Mouse (Mus musculus) heart, adult 2 months (tissue): ENCODE data around the gene Dusp7. TPM values are rescaled to one million over a fixed set of nuclear protein-coding genes. Genes with fewer than 3 reads are reported as not detected.
A peak's percentile ranks its signal among the peaks of the same experiment; 100 is the strongest.

ENCODE experiments used
- DNase-seq, 2 experiments: peaks; one replicate each; pipeline ENCODE4 v3.0.0; 2021
- H3K27ac ChIP-seq: fragments of 200-600 bp; 2 replicates; pipeline ENCODE4 v1.8.1; 2022
- H3K27me3 ChIP-seq: fragments of 200-500 bp; 2 replicates; pipeline ENCODE4 v1.6.1; 2012; ENCODE audit warnings: mild to moderate bottlenecking, low read length, inconsistent platforms, mixed read lengths; ENCODE audit not compliant: control insufficient read depth, insufficient read depth
- H3K36me3 ChIP-seq: fragments of 200-500 bp; 2 replicates; pipeline ENCODE4 v1.6.1; 2012; ENCODE audit warnings: low read length, inconsistent platforms; ENCODE audit not compliant: control insufficient read depth, insufficient read depth
- H3K4me1 ChIP-seq: fragments of 200-500 bp; 2 replicates; pipeline ENCODE4 v1.6.1; 2011; ENCODE audit warnings: low read length; ENCODE audit not compliant: control insufficient read depth, insufficient read depth
- H3K4me3 ChIP-seq: fragments of 200-600 bp; 2 replicates; pipeline ENCODE4 v1.8.1; 2022
- H3K79me2 ChIP-seq: fragments of 200-500 bp; replicated peaks from 2 replicates; pipeline ENCODE4 v1.6.1; 2012; ENCODE audit warnings: mild to moderate bottlenecking, inconsistent platforms, low read length, moderate library complexity, mixed read lengths; ENCODE audit not compliant: control insufficient read depth, insufficient read depth
- H3K9ac ChIP-seq: fragments of 200-500 bp; 2 replicates; pipeline ENCODE4 v1.6.1; 2012; ENCODE audit warnings: low read depth, mild to moderate bottlenecking, control low read depth, inconsistent platforms, low read length, mixed read lengths
- CTCF ChIP-seq: fragments of 200-600 bp; IDR thresholded peaks from 2 replicates; pipeline ENCODE4 v1.8.1; 2022; ENCODE audit warnings: antibody characterized with exemption, mild to moderate bottlenecking, moderate library complexity
- EP300 ChIP-seq: fragments of 200-500 bp; IDR thresholded peaks from 2 replicates; pipeline ENCODE4 v1.6.1; 2011; ENCODE audit warnings: low read depth, low read length, control low read depth; ENCODE audit not compliant: insufficient read depth
- POLR2A ChIP-seq: fragments of 200-500 bp; IDR thresholded peaks from 2 replicates; pipeline ENCODE4 v1.6.1; 2011; ENCODE audit warnings: mild to moderate bottlenecking, low read depth, low read length, control low read depth; ENCODE audit not compliant: insufficient read depth
- WGBS: fragments of 180-500 bp; shearing (Covaris S2); methylation state at CpG from one replicate; pipeline ENCODE4 v1.1.7; 2018; 5-methylcytosine and 5-hydroxymethylcytosine counted together
- intact Hi-C: fragments of 180-260 bp; cut with DNase I; formaldehyde crosslinking; loops from one replicate; pipeline ENCODE4 v1.15.1; 2025
- polyA plus RNA-seq: library from polyadenylated mRNA; depleted of rRNA; stranded (reverse); fragments of >200 nt; gene quantifications from 2 replicates; pipeline ENCODE4 v1.2.3, GENCODE M21; 2012
- total RNA-seq, 2 experiments: library from RNA; stranded (reverse); gene quantifications; 2 replicates each; pipeline ENCODE4 v1.2.3; 2021

The Dusp7 gene
- total and polyA plus RNA-seq, 3 experiments: 47.6 to 102 (median 64.9) TPM

DNA sequence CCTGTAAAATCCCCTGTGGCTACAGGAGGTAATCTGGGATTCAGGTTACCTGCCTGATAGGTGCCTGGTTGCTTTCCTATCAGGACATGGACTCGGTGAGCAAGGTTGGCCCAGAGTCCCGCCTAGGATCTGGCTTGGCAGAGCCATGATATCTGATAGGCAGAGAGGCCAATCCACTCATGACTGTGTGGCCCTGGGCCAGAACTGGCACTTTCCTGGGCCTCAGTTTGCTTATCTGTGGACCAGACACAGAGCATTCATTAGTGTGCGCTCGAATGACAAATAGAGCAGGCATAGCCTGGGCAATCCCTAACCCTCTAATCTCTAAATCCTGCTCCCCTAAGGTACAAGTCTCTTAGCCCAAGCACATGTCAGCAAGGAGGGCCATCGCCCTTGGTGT is 33.7 kb downstream of the Dusp7 start:
- Histone ChIP-seq H3K9ac (no peak overlapping the region), H3K27me3 (no peaks in the 10 kb centered on the region), H3K79me2 (no peaks in the 10 kb centered on the region), H3K36me3 (no peaks in the 10 kb centered on the region), H3K4me3 (no peak overlapping the region), H3K27ac (no peak overlapping the region), H3K4me1 (peaks cover 32% of the 10 kb centered on the region)
- intact Hi-C loops: no loop called here
- TF ChIP-seq EP300: no peak
- TF ChIP-seq POLR2A: no peak
- TF ChIP-seq CTCF: no peak
- 68% methylated on average over 5 of the region's 5 CpGs for WGBS
- DNase-seq: no peak

DNA sequence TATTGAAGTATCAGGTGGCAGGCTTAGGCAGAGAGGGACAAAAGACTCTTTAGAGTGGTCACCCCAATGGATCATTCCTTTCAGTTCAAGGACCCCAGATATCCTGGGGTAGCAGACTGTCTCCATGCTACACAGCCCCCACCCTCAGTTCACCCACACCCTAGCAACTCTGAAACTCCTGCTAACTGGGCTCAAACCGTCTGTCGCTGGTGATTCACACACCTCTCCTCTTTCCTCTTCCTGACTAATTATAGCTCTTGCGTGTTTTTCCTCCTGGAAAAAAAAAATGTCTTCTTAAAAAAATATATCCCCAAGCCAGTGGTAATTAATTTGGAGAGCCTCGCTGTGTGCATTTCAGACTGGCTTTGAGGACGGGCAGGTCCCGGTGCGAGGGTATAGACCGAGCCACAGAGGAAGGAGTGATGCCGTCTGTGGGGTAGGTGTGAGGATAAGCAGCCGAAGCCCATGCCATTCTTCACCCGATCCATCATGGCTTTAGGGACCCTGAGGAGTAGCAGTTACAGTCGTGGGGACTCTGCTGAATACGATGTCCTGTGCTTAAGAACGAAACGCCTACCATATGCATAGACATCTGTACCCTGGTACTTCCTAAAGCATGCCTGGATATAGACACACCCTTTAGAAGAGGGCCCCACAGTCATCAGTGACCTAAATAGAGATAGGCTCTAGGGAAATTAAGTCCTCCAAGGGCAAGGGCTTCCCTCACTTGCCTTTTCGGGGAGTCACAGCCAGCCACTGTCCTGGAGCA is 34.4 kb downstream of the Dusp7 start:
- TF ChIP-seq CTCF (no peak), EP300 (no peak), POLR2A (no peak)
- Histone ChIP-seq H3K36me3 (no peaks in the 10 kb centered on the region), H3K4me3 (no peak overlapping the region), H3K27ac (no peak overlapping the region), H3K79me2 (no peaks in the 10 kb centered on the region), H3K27me3 (no peaks in the 10 kb centered on the region), H3K9ac (no peak overlapping the region), H3K4me1 (peaks cover 31% of the 10 kb centered on the region)
- intact Hi-C loops: no loop called here
- WGBS: 61% methylated on average over 16 of the region's 16 CpGs
- no peak for DNase-seq

DNA sequence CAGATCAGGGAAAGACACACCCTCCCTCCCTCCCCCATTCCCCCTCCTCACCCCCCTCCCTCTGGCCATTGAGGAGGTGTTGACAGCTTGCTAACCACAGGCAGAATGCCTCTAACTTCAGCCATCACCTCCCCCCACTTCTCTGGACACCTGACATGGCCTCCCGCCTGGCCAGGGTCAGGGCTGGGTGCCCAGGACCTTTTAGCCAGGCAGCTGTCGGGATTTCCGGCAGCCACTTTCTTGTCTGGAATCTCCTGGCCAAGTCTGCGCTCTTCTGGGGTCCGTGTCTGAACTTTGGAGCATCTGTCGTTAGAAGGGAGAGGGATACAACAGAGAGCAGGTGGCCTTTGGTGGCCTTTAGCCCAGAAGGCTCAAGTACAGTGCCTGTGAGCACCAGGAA is 36.8 kb downstream of the Dusp7 start:
- 21% methylated on average over 6 of the region's 6 CpGs for WGBS
- intact Hi-C loops: loop anchor here (2.0 kb wide), 1 partner anchor 18 kb away; no protein-coding TSS in a partner anchor
- peaks cover 24% of the 10 kb centered on the region for H3K4me1 ChIP-seq
- H3K9ac ChIP-seq: 0 out of 2 replicates have a peak overlapping the region, but pooled peaks have one; percentile 3
- H3K36me3 ChIP-seq: no peaks in the 10 kb centered on the region
- no peaks in the 10 kb centered on the region for H3K79me2 ChIP-seq
- peak overlapping the region; percentile 83 for H3K27ac ChIP-seq
- DNase-seq: peak; percentile 71 to 84
- no peak overlapping the region for H3K4me3 ChIP-seq
- TF ChIP-seq POLR2A (no peak), EP300 (peak; percentile 75; the same call in 1 of the 2 replicates)
- H3K27me3 ChIP-seq: no peaks in the 10 kb centered on the region

DNA sequence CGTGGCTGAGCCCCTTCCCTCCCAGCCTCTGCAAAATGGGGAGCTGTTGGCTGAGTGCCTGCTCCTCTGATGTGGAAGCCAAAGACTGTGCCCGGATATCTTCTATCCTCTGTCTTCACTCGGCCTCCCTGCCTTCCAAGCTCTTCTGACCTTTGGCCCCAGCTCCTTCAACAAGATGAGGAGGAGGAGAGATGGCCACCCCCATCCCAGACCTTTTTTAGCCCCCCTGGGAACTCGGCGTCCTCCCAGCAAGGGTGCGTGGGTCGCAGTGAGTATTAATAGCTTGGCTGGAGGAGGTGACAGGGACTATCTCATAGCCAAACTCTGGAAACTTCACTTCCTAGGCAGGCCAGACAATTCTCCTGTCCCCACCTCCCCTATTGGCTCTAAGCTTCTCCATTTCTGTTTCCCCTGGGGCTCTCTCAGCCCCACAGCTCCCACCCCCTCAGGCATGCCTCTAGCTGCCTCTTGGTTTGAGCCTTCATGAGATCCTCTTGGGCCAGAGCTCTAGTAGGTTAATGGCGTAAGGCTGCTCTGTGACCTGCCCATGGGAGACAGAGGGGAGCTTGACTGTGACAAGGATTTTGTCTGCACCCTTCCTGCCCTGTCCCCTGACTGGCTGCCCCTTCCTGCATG is 38.1 kb downstream of the Dusp7 start:
- Histone ChIP-seq H3K27ac (peak overlapping the region; percentile 83), H3K9ac (peak overlapping the region; percentile 3)
- WGBS: 9% methylated on average over 8 of the region's 8 CpGs

DNA sequence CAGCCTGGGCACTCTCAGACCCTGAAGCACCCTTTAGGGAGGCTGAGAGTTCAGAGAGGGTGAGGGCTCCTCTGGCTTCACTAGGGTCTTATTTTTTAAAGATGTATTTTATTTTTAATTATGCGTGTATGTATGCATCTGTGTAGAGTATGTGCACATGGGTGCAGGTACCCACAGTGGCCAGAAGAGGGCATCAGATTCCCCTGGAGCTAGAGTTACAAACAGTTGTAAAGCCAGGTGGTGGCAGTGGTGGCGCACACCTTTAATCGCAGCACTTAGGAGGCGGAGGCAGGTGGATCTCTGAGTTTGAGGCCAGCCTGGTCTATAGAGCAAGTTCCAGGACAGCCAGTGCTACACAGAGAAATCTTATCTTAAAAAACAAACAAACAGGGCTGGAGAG is 40.7 kb downstream of the Dusp7 start:
- WGBS: 98% methylated on average over 4 of the region's 4 CpGs
- TF ChIP-seq EP300 (no peak), POLR2A (no peak), CTCF (peak; percentile 40)

More for the DNA sequence above, 38.1 kb downstream of the Dusp7 start:
- Histone ChIP-seq H3K36me3 (no peaks in the 10 kb centered on the region), H3K27me3 (no peaks in the 10 kb centered on the region), H3K79me2 (no peaks in the 10 kb centered on the region), H3K4me3 (no peak overlapping the region), H3K4me1 (peaks cover 24% of the 10 kb centered on the region)
- DNase-seq: peak; percentile 74 to 84
- intact Hi-C loops: no loop called here
- TF ChIP-seq EP300: peak; percentile 71
- TF ChIP-seq CTCF: no peak
- TF ChIP-seq POLR2A: peak; percentile 68

DNA sequence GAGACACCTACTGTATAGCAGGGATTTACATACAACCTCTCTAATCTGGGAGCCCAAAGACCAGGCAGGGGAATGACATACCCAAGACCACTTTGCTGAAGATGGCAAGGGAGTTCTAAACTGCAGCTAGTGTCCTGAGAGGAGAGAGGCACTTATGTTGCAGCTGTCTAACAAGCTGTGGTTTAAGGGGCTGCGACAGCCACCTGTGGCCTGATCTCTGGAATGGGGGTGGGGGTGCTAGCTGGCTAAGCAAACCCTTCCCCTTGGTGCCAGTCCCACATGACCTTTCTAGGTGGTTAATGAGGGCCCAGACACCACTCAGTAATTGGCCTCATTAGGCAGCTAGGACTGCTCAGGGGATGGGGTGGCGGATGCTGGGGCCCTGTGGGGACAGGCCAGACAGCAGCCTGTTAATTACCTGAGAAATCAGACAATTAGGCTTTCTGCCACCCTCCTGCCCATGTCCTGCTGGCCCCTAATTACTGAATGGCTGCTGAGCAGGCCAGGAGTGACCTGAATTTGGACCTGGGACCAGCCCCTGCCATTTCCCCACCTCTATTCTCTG is 41.7 kb downstream of the Dusp7 start:
- no peak overlapping the region for H3K27ac ChIP-seq
- H3K4me1 ChIP-seq: peaks cover 13% of the 10 kb centered on the region
- TF ChIP-seq POLR2A (no peak), EP300 (no peak), CTCF (no peak)
- intact Hi-C loops: no loop called here
- 98% methylated on average over 2 of the region's 2 CpGs for WGBS
- no peaks in the 10 kb centered on the region for H3K27me3 ChIP-seq
- no peak overlapping the region for H3K9ac ChIP-seq
- no peaks in the 10 kb centered on the region for H3K79me2 ChIP-seq
- no peak overlapping the region for H3K4me3 ChIP-seq
- H3K36me3 ChIP-seq: no peaks in the 10 kb centered on the region
- DNase-seq: no peak

More for the DNA sequence above, 40.7 kb downstream of the Dusp7 start:
- DNase-seq: no peak
- no peak overlapping the region for H3K9ac ChIP-seq
- peaks cover 15% of the 10 kb centered on the region for H3K4me1 ChIP-seq
- intact Hi-C loops: no loop called here
- no peak overlapping the region for H3K27ac ChIP-seq
- no peaks in the 10 kb centered on the region for H3K27me3 ChIP-seq
- no peak overlapping the region for H3K4me3 ChIP-seq
- no peaks in the 10 kb centered on the region for H3K79me2 ChIP-seq
- no peaks in the 10 kb centered on the region for H3K36me3 ChIP-seq
